Mouse (Mus musculus): ENCODE measurements around the gene Pcdh15. TPM values are rescaled to one million over a fixed set of nuclear protein-coding genes. Genes with fewer than 3 reads are reported as not detected.

The Pcdh15 gene
- total RNA-seq, 2 experiments from 2014 or later: 0.37 to 0.39 TPM

DNA sequence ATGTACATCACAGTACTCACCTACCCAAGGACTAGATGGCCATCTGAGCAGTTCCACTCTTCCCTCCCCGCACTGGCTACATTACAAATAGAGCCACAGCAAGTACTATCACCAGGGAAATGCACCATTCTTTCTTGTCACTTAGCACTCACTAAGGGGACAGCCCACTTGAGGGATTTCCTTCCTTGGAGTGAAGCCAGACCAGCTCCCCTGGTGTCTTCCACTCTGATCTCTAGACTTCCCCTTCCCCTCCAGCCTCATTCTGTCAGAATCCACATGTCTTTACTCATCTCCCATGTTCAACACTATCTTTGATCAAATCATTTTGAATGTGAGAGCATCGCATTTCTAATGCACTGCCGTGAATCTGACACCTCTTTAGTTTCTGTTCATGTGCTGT, 1413.2 kb downstream of the Pcdh15 start:
- DNase-seq (ENCODE audit: low spot score in 2 of 2): no peak

DNA sequence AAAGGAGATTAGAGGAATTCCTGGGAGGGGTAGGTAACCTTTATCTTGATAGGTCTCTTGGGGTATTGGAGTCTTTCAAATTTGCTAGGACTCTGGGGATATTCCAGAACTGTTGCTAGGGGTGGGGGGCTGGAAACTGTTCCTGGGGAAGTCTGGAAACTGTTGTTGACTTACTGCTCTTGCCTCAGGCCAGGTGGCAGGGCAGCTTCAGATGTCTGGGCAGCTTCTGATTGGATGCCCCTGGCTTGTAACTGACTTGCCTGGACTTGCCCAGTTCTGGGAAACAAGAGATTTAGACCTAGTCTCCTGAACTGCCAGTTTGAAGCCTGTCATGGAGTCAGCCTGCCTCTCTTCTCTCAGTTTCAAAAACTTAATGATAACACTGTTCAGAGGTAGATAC, 1414.6 kb downstream of the Pcdh15 start:
- no peak for DNase-seq (ENCODE audit: low spot score in 2 of 2)

DNA sequence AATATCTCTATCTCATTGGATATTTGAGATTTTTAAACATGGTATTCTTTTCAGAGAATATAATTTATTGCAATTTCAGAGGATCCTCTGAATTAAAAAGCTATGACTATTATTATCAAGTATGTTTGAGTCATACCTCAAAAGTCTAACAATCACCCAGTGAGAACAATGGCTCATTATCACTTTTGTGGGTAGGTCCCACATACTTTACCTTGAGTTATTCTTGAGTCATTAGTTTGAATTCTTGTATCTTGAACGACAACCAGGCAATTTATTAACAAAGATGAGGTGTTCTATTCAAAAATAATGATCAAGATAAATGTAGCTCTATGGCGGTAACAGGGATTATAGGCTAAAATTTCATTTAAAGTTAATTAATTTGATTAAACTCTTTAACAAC, 1439.2 kb downstream of the Pcdh15 start:
- no peak for DNase-seq (ENCODE audit: low spot score in 2 of 2)

DNA sequence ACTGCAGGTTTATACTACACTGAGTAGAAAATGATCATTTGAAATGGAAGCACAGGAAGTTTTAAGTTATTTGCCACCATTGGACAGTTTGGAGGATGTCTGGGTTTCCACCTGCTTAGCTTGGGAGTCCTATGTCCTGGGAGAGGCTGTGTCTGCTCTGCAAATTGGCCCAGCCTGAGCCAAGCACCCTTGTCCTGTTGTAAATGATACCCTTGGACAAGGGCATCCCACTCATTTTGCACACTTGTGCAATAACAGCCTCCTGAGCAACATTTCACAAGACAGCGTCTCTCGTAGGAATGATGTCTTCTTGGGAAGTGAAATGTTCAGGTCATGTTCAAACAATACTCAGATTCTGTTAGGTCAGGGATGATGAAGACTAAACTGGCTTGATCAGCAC, 1456.2 kb downstream of the Pcdh15 start:
- DNase-seq (ENCODE audit: low spot score in 2 of 2): no peak

DNA sequence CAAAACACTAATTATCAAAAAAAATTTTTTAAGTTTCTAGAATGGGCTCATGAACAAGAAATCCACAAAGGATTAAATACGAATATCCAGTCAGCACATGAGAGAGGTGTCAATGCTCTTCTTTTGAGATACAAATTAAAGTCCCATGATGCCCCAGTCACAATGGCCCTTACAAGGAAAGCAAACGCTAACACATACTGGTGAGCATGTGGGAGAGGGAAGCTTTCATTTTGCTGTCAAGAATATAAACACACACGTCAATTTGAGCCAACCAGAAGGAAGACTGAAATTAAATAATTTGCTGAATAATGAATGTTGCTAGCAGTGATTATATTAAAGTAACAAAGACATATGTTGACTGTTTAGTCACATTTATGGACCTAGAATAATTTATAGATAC, 1470.5 kb downstream of the Pcdh15 start:
- DNase-seq (ENCODE audit: low spot score in 2 of 2): no peak

DNA sequence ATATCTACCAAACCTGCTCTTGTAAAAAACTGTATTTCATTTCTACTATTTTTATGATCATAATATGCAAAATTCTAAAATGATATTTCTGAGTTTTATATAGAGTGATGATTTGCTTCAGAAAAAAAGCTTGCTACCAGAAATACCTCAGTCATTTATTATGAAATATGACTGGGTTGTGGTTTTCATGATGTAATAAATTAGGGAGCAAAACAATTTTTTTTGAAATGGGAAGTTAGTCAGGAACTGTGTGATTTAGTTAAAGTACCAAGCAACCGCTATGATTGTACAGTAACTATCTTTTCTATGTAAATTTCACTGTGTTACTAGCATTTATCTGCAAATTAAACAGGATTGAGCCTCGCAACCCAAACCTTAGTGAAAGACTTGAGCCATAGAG, 1480.8 kb downstream of the Pcdh15 start:
- no peak for DNase-seq (ENCODE audit: low spot score in 2 of 2)

DNA sequence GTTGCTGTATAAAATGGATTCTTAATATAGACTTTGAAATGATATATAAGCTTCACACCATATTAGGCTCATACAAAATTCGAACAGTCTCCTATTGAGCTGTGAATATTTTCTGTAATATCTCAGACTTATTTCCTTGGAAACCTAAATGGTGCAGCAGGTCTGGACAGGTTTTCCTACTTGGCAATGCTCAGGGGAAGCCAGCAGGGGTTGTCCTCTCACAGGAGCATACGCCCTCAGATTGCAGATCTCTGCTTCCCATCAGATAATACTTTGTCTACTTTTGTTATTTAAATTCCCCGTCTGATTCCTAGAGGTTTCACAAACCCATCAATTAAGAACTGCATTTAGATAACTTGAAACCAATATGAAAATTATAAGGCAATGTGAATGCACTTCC, 1492.7 kb downstream of the Pcdh15 start:
- DNase-seq (ENCODE audit: low spot score in 2 of 2): no peak

DNA sequence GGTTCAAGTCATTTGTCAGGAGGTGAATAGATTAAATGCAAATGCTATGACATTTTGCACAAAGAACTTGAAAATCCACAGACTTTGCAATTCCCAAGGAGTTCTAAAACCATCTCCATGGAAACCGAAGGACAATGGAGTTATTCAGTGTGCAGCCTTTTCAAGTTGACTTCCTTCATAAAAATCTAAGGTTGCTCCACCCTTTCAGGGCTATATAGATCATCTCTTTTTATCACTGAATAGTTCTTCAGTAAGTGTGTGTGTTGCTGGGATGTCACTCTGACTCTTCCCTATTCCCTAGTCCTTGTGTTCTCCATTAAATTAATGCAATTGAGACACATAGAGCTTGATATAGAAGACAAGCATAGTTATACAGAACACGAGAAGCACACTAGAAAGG, 1508.5 kb downstream of the Pcdh15 start:
- DNase-seq (ENCODE audit: low spot score in 2 of 2): no peak

DNA sequence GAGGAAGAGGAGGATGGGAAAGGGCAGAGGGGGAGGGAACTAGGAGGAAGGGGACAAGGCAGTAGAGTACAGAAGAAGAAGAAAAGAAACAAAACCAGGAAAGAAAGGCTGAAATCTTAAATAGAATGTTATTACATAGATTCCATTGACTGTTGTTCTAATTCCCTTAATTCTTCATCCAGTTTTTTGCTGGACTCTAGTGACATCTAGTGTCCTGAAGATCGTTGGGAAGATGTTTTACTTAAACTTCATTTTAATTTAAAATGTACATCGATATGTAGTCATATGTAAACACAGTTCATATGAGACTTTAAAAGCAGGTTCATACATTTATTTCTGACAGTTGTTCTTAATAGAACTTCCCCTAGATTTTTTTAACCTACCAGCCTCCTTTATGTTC, 1522.7 kb downstream of the Pcdh15 start:
- DNase-seq (ENCODE audit: low spot score in 2 of 2): no peak

DNA sequence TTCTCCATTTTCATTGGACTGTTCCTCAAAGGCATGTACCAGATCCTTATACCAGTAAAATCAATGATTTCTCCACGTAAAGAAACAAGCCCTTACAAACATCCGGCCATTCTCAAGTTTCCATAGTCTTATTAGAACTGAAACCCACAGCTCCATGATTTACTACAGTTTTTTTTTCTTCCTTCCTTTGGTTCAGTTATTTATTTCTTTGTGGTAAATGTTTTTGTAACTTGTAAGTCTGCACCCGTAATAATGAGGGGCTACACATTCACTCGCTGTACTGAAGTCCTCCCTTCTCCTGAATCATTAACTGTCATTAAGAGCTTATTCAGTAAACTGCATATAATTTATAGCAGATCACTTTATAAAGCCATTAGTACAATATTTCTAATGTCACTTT, 1526.6 kb downstream of the Pcdh15 start:
- DNase-seq (ENCODE audit: low spot score in 2 of 2): no peak

DNA sequence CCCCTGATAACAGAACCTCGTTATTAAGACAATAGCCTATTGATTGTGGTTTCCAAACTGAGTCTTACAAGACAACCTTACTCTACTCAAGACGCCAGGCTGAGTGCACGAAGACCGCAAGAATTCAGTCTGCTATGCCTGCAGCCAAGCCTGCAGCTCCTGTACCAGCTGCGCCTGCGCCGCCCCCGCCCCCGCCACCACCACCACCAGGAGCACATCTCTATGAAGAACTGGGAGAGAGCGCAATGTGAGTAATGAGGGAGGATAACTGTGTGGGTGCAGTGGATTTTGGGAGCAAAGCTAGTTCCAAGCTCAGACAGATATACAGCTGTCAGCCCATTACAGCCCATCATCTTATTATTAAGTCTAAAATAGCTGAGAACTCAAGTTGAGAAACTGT, 1527.5 kb downstream of the Pcdh15 start:
- no peak for DNase-seq (ENCODE audit: low spot score in 2 of 2)

DNA sequence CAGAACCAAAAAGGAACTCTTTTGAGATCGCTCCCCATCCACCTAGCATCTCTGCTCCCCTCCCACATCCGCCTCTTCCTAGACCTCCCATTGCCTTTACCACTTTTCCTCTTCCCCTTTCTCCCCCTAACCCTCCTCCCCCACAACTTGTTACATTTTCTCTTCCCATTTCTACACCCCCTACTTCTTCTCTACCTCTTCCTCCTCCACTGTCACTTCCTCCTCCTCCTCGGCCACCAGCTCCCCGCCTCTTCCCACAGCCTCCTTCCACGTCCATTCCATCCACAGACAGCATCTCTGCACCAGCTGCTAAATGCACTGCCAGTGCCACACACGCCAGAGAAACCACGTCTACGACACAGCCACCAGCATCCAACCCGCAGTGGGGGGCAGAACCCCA, 1532.2 kb downstream of the Pcdh15 start:
- DNase-seq (ENCODE audit: low spot score in 2 of 2): no peak

DNA sequence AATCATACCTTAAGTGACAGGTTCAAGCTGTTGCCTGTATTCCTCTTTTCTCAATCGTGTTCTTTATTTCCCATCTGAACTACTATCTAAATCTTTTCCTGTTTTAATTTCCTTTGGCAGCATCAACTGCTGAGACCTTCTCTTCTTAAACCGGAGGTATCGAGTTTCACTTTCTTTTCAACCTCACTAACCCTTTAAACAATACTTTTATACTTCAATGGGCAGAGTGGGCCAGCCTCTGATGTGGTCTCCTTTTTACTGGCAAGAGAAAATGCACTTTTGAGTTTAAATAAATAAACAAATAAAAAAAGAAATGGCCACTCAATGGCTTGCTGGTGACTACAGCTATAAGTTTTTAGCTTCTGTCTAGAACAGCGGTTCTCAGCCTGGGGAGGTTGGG, 1537.9 kb downstream of the Pcdh15 start:
- no peak for DNase-seq (ENCODE audit: low spot score in 2 of 2)

DNA sequence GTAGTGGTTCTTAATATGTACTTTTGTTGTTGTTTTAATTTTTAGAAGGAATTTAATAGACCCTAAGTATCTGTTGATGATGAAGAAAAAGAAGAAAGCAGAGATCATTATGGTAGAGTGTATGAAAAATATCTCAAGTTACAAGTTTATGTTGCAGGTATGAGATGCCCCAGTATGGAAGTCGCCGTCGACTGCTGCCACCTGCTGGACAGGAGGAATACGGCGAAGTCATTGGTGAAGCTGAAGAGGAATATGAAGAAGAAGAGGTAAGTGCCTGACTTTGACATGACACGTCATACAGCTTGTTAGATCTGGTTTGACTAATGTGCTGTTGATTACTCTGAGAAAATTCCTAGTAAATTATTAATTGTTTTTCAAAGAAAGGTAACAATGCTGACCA, 1543.0 kb downstream of the Pcdh15 start:
- no peak for DNase-seq (ENCODE audit: low spot score in 2 of 2)

DNA sequence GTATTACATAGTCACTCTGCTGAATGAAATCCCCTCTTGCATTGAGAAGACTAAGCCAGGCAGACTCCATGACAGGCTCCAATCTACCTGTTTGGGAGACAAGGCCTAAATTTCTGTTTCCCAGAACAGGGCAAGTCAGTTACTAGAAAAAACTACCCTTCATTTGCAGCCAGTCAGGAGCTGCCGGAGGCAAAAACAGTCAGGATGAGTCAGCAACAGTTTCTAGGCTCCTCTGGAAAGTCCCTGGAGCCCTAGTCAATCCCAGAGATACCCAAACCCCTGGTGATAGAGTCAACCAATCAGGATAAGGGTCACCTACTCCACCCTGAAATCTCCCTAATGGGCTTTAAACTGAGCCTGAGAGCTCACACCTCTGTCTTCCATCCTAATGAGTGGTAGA, 1564.0 kb downstream of the Pcdh15 start:
- DNase-seq (ENCODE audit: low spot score in 2 of 2): no peak

DNA sequence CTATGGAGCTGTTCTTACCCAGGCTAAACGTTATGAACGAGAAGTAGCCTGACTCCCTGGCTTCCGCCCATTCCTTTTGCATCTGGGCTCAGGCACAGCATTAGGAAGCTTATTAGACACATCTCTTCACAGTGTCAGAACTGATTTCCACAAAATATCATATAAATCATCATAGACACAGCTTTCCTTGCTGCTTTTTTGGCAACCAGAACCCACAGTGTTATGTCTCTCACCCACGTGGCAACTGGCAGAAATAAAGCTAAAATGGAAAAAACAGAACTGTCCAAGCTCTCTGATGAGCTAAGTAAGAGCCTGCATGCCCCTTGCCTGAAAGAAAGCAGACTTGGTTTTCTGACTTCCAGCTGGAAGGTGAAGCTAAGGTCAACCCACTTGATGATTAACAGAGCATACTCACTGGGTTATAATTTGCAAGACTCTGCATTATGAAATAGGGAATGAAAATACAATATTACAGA, 1580.9 kb downstream of the Pcdh15 start:
- DNase-seq (ENCODE audit: low spot score in 2 of 2): no peak

DNA sequence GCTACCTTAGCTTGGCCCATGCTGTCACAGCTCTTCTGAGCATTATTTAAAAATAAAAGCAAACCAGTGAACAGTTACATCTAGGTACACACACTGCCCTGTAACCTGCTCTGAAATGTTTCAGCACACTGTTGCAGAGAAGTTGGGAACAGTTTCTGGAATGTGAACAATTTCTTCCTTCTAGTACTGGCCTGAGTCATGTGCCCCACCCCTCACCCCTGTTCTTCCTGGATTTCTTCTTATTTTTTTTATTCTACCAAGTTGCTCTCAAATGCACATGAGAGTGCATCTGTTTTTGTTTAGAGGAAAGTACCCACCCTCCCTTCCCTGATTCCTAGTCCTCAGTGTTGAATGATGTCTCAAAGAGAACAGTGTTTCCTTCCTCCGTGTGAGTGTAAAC, 1581.4 kb downstream of the Pcdh15 start:
- DNase-seq (ENCODE audit: low spot score in 2 of 2): no peak
